Mouse (Mus musculus): ENCODE measurements at regions not wholly inside any gene's neighbourhood (a gene's known extent, or its start where the extent isn't known, plus 50 kb on each side); places are given as distances from the start of the nearest gene placed in this dataset.

DNA sequence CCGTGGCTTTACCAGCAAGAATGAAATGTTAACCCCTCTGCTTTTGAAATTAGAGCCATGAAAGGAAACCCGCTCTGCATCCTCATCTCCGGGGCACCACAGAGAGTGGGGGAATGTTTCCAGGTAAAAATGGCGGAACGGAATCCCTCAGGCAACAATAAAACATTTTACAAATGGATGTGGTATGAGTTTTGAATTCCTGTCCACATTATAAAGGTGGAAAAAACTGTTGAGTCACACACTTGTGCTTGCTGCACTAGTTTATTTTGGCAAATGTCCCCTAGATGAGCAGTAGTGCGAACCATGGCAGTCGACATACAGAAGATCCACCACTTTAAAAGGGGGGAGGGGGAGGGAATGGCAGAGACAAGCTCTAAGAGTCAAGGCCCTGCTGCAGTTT is 289.4 kb upstream of the Nt5e start:
- Histone ChIP-seq H3K4me1 (ENCODE audit: control insufficient read depth, insufficient read depth, low read length) (no peaks in the 10 kb centered on the region), H3K4me3 (ENCODE audit: low read length) (no peak overlapping the region), H3K27me3 (ENCODE audit: control insufficient read depth, insufficient read depth, low read length) (no peaks in the 10 kb centered on the region), H3K4me2 (ENCODE audit: low read depth, low read length) (no peak overlapping the region), H3K9me3 (replicated peaks; ENCODE audit: control insufficient read depth, low read length) (no peaks in the 10 kb centered on the region), H3K9ac (ENCODE audit: low read length) (no peak overlapping the region), H3K36me3 (ENCODE audit: control insufficient read depth, insufficient read depth) (no peaks in the 10 kb centered on the region), H3K27ac (ENCODE audit: low read length) (no peak overlapping the region)
- no peak for ATAC-seq (replicated peaks; ENCODE audit: extremely low read depth, insufficient read depth, low FRiP score)
- WGBS, result 75% methylated on average over 7 of the region's 7 CpGs

GRCm38 (mm10) chr9:88049270-88049669 is 277.7 kb upstream of the Nt5e start:
- Histone ChIP-seq H3K27me3 (ENCODE audit: control insufficient read depth, insufficient read depth, low read length) (no peaks in the 10 kb centered on the region), H3K4me1 (ENCODE audit: control insufficient read depth, insufficient read depth, low read length) (no peaks in the 10 kb centered on the region), H3K27ac (ENCODE audit: low read length) (no peak overlapping the region), H3K4me3 (ENCODE audit: low read length) (no peak overlapping the region), H3K9me3 (replicated peaks; ENCODE audit: control insufficient read depth, low read length) (no peaks in the 10 kb centered on the region), H3K4me2 (ENCODE audit: low read depth, low read length) (no peak overlapping the region), H3K9ac (ENCODE audit: low read length) (no peak overlapping the region), H3K36me3 (ENCODE audit: control insufficient read depth, insufficient read depth) (no peaks in the 10 kb centered on the region)
- WGBS, result 73% methylated on average over 13 of the region's 13 CpGs
- no peak for ATAC-seq (replicated peaks; ENCODE audit: extremely low read depth, insufficient read depth, low FRiP score)

- 75% methylated on average over 4 of the region's 4 CpGs for WGBS
- no peak overlapping the region for H3K4me3 ChIP-seq (ENCODE audit: low read length)
- no peak overlapping the region for H3K9ac ChIP-seq (ENCODE audit: low read length)
- no peak overlapping the region for H3K27ac ChIP-seq (ENCODE audit: low read length)
- no peaks in the 10 kb centered on the region for H3K27me3 ChIP-seq (ENCODE audit: control insufficient read depth, insufficient read depth, low read length)
- no peak overlapping the region for H3K4me2 ChIP-seq (ENCODE audit: low read depth, low read length)
- no peak for ATAC-seq (replicated peaks; ENCODE audit: extremely low read depth, insufficient read depth, low FRiP score)
- no peaks in the 10 kb centered on the region for H3K4me1 ChIP-seq (ENCODE audit: control insufficient read depth, insufficient read depth, low read length)
- H3K9me3 ChIP-seq (replicated peaks; ENCODE audit: control insufficient read depth, low read length), result no peaks in the 10 kb centered on the region
- no peaks in the 10 kb centered on the region for H3K36me3 ChIP-seq (ENCODE audit: control insufficient read depth, insufficient read depth)
Observed at GRCm38 (mm10) chr9:88049792-88050191, 277.2 kb upstream of the Nt5e start.

- Histone ChIP-seq H3K36me3 (ENCODE audit: control insufficient read depth, insufficient read depth) (no peaks in the 10 kb centered on the region), H3K4me3 (ENCODE audit: low read length) (no peak overlapping the region), H3K27ac (ENCODE audit: low read length) (no peak overlapping the region), H3K4me1 (ENCODE audit: control insufficient read depth, insufficient read depth, low read length) (no peaks in the 10 kb centered on the region), H3K9me3 (replicated peaks; ENCODE audit: control insufficient read depth, low read length) (no peaks in the 10 kb centered on the region; the same call in 1 of the 2 replicates), H3K27me3 (ENCODE audit: control insufficient read depth, insufficient read depth, low read length) (no peaks in the 10 kb centered on the region), H3K4me2 (ENCODE audit: low read depth, low read length) (no peak overlapping the region), H3K9ac (ENCODE audit: low read length) (no peak overlapping the region)
- ATAC-seq (replicated peaks; ENCODE audit: extremely low read depth, insufficient read depth, low FRiP score), result 0 out of 2 replicates have a peak, but pooled peaks have one; percentile 18
- WGBS, result 44% methylated on average over 4 of the region's 4 CpGs
Observed at GRCm38 (mm10) chr9:88058551-88058950, 268.4 kb upstream of the Nt5e start.

GRCm38 (mm10) chr9:88059005-88059404 is 268.0 kb upstream of the Nt5e start:
- H3K27ac ChIP-seq (ENCODE audit: low read length), result no peak overlapping the region
- H3K4me1 ChIP-seq (ENCODE audit: control insufficient read depth, insufficient read depth, low read length), result no peaks in the 10 kb centered on the region
- no peaks in the 10 kb centered on the region for H3K27me3 ChIP-seq (ENCODE audit: control insufficient read depth, insufficient read depth, low read length)
- no peak overlapping the region for H3K9ac ChIP-seq (ENCODE audit: low read length)
- H3K4me2 ChIP-seq (ENCODE audit: low read depth, low read length), result no peak overlapping the region
- 67% methylated on average over 3 of the region's 3 CpGs for WGBS
- ATAC-seq (replicated peaks; ENCODE audit: extremely low read depth, insufficient read depth, low FRiP score), result no peak
- H3K4me3 ChIP-seq (ENCODE audit: low read length), result no peak overlapping the region
- no peaks in the 10 kb centered on the region; the same call in 1 of the 2 replicates for H3K9me3 ChIP-seq (replicated peaks; ENCODE audit: control insufficient read depth, low read length)
- no peaks in the 10 kb centered on the region for H3K36me3 ChIP-seq (ENCODE audit: control insufficient read depth, insufficient read depth)

DNA sequence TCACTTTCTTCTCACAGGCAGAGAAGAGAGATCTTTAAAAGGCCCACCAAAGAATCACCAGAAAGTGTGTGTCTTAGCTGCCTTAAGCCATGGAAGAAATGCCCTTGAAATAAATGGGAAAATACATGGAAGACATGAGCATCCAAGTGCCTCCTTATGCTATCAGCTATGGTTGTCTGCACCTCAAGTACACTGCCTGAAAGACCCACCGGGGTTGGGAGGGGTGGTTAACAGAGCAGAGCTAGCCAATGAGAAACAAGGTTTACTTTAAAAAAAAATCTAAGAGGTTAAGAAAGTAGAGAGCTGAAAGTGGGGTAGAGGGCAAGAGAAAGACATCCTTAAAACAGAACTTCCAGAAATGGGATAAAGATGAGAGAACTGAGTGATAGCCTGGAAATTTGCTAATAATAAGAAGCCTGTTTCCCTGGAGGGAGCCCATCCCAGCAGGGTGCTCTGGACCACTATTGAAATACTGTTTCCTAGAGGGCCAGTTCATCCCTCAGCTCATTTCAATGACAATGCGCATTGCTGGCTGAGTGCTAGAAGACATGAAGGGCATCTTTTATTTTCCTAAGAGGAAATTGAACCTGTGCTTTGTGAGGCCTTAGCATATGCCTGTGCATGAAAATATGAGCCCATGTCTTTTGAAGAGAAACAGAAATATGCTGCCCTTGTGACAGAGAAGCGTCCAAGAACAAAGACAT is 262.9 kb upstream of the Nt5e start:
- no peaks in the 10 kb centered on the region for H3K4me1 ChIP-seq (ENCODE audit: control insufficient read depth, insufficient read depth, low read length)
- no peak for ATAC-seq (replicated peaks; ENCODE audit: extremely low read depth, insufficient read depth, low FRiP score)
- no peak overlapping the region for H3K4me2 ChIP-seq (ENCODE audit: low read depth, low read length)
- no peak overlapping the region for H3K9ac ChIP-seq (ENCODE audit: low read length)
- no peaks in the 10 kb centered on the region for H3K36me3 ChIP-seq (ENCODE audit: control insufficient read depth, insufficient read depth)
- H3K9me3 ChIP-seq (replicated peaks; ENCODE audit: control insufficient read depth, low read length), result no peaks in the 10 kb centered on the region; the same call in 1 of the 2 replicates
- no peak overlapping the region for H3K27ac ChIP-seq (ENCODE audit: low read length)
- whole genome bisulfite sequencing, result 54% methylated on average over 3 of the region's 3 CpGs
- no peak overlapping the region for H3K4me3 ChIP-seq (ENCODE audit: low read length)
- H3K27me3 ChIP-seq (ENCODE audit: control insufficient read depth, insufficient read depth, low read length), result no peaks in the 10 kb centered on the region

DNA sequence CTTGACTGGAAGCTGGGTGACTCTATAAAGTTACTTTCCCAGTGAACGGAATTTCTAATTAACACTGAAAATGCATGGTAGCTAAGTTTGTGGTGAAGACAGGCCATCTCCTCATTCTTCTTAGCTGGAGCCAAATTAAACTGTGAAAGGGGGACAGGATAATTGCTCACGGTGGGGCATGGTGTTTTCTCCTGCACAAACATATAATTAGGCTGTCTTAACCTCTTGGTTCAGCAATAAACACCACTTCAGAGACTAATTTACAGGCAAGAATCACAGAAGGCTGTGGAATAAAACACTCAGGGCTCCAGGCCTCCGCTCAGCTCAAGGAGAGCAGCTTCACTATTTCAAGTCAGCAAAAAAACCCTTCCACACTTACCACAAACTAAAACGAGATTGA is 261.9 kb upstream of the Nt5e start:
- WGBS, result 68% methylated on average over 4 of the region's 4 CpGs
- no peak overlapping the region for H3K9ac ChIP-seq (ENCODE audit: low read length)
- no peak overlapping the region for H3K27ac ChIP-seq (ENCODE audit: low read length)
- H3K27me3 ChIP-seq (ENCODE audit: control insufficient read depth, insufficient read depth, low read length), result peaks cover 2% of the 10 kb centered on the region; the same call in 1 of the 2 replicates
- H3K4me3 ChIP-seq (ENCODE audit: low read length), result no peak overlapping the region
- no peak for ATAC-seq (replicated peaks; ENCODE audit: extremely low read depth, insufficient read depth, low FRiP score)
- no peaks in the 10 kb centered on the region; the same call in 1 of the 2 replicates for H3K9me3 ChIP-seq (replicated peaks; ENCODE audit: control insufficient read depth, low read length)
- H3K4me1 ChIP-seq (ENCODE audit: control insufficient read depth, insufficient read depth, low read length), result no peaks in the 10 kb centered on the region
- H3K4me2 ChIP-seq (ENCODE audit: low read depth, low read length), result no peak overlapping the region
- H3K36me3 ChIP-seq (ENCODE audit: control insufficient read depth, insufficient read depth), result no peaks in the 10 kb centered on the region

DNA sequence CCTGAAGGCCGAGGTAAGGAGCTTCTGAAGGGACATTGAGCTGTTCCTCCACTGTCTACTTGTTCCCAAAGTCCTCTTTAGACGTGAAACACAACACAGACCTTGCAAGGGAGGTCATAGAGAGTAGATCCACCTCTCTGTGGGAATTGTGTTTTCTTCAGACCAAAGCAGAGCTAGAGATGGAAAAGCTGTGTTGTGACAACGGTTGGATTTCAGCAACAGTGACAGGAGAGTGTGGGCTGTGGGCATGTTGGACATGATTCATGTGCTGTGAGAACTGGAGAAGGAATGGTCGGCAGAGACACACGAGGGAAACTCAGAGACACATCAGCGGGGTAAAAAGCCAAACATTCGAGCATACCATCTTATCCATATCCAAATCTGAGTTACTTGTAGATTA is 261.2 kb upstream of the Nt5e start:
- Histone ChIP-seq H3K27me3 (ENCODE audit: control insufficient read depth, insufficient read depth, low read length) (peaks cover 6% of the 10 kb centered on the region; the same call in 1 of the 2 replicates), H3K4me2 (ENCODE audit: low read depth, low read length) (no peak overlapping the region), H3K4me1 (ENCODE audit: control insufficient read depth, insufficient read depth, low read length) (no peaks in the 10 kb centered on the region), H3K36me3 (ENCODE audit: control insufficient read depth, insufficient read depth) (no peaks in the 10 kb centered on the region), H3K9ac (ENCODE audit: low read length) (no peak overlapping the region), H3K27ac (ENCODE audit: low read length) (no peak overlapping the region), H3K4me3 (ENCODE audit: low read length) (no peak overlapping the region), H3K9me3 (replicated peaks; ENCODE audit: control insufficient read depth, low read length) (no peaks in the 10 kb centered on the region; the same call in 1 of the 2 replicates)
- ATAC-seq (replicated peaks; ENCODE audit: extremely low read depth, insufficient read depth, low FRiP score), result no peak
- WGBS, result 67% methylated on average over 7 of the region's 7 CpGs

GRCm38 (mm10) chr9:88068322-88068721 is 258.7 kb upstream of the Nt5e start:
- WGBS, result 83% methylated on average over 8 of the region's 8 CpGs
- Histone ChIP-seq H3K4me1 (ENCODE audit: control insufficient read depth, insufficient read depth, low read length) (no peaks in the 10 kb centered on the region), H3K4me3 (ENCODE audit: low read length) (no peak overlapping the region), H3K36me3 (ENCODE audit: control insufficient read depth, insufficient read depth) (no peaks in the 10 kb centered on the region), H3K4me2 (ENCODE audit: low read depth, low read length) (no peak overlapping the region), H3K27ac (ENCODE audit: low read length) (no peak overlapping the region), H3K27me3 (ENCODE audit: control insufficient read depth, insufficient read depth, low read length) (peaks cover 8% of the 10 kb centered on the region), H3K9me3 (replicated peaks; ENCODE audit: control insufficient read depth, low read length) (no peaks in the 10 kb centered on the region), H3K9ac (ENCODE audit: low read length) (no peak overlapping the region)
- ATAC-seq (replicated peaks; ENCODE audit: extremely low read depth, insufficient read depth, low FRiP score), result no peak

All from heart, embryonic 16.5 days (tissue).